8 mouse cellular contexts compared by ENCODE assay signal in the genomic region with DNA sequence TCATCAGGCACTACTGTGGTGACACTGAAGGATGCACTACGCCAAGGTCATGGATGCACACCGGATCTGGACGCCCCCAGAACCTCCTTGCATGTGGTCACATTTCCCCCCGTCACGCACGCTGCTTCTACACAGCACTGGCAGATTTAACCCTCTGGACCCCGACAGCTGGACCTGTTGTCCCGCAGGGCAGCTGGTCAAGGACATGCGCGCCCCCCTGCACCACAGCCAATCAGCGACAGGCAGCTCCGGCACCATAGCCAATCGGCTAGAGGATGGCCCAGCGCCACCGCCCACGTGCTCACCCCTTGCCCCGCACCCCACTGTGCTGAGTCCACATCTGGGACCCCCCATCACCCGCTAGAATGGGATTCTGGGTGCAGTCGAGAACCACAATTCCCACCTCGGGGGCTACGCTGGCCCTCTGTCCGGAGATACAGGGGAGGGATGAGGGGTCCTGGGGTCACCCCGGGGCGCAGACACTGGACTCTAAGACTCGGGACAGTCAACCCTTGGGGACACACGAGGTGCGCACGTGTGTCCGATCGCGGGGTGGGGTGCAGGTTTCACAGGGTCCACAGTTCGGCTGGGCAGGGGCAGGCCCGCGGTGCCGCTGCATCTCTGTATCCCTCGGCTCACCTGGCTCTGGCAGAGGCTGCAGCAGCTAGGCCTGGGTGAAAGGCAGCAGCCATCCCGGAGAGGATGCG. TPM values are rescaled to one million over a fixed set of nuclear protein-coding genes. Genes with fewer than 3 reads are reported as not detected.
DNase-seq lines count a peak whose midpoint lies in the region; ATAC-seq and TF ChIP-seq lines count a peak whose summit lies in the region.

No protein-coding gene starts in this region.

- DNase-seq in gastrocnemius, adult 8-10 months (ENCODE audit: low spot score in 2 of 2) = peak; percentile 73 to 85
- peak; percentile 69 for DNase-seq in induced T-regulatory cell, adult 2 months (ENCODE audit: low read depth)
- DNase-seq in left cerebral cortex, adult 9 months (ENCODE audit: low spot score in 2 of 2) = peak; percentile 68 to 86
- peak; percentile 94 for DNase-seq in right cerebral cortex, postnatal 10 days (ENCODE audit: low spot score in 2 of 2)
- DNase-seq in urinary bladder, postnatal 25 days (ENCODE audit: low spot score) = peak; percentile 68

- peaks cover 2% of the 10 kb centered on the region; the same call in 1 of the 2 replicates for H3K4me1 ChIP-seq in cortical plate, adult 2 months (ENCODE audit: control insufficient read depth, insufficient read depth, low read length)
- peaks cover 57% of the 10 kb centered on the region for H3K4me1 ChIP-seq in megakaryocyte, embryonic 14.5 days

- peak overlapping the region; percentile 88 for H3K4me3 ChIP-seq in cortical plate, adult 2 months (ENCODE audit: insufficient read depth, low read length)
- H3K4me3 ChIP-seq in megakaryocyte, embryonic 14.5 days (replicated peaks) = peak overlapping the region; percentile 98

- H3K9me3 ChIP-seq in megakaryocyte, embryonic 14.5 days = no peaks in the 10 kb centered on the region; the same call in 1 of the 2 replicates

- peak; percentile 37 for ATAC-seq in activated CD4-positive, CD25-positive, alpha-beta regulatory T cell, adult 4 months

- H3K36me3 ChIP-seq in megakaryocyte, embryonic 14.5 days (replicated peaks; ENCODE audit: low read length) = no peaks in the 10 kb centered on the region

- TF ChIP-seq POLR2A in cortical plate, adult 2 months (IDR thresholded peaks at IDR 0.05; ENCODE audit: extremely low read depth, insufficient read depth, low read length) = no peak

- no peak for TF ChIP-seq CTCF in cortical plate, adult 2 months (IDR thresholded peaks at IDR 0.05; ENCODE audit: extremely low read depth, insufficient read depth, low read length)

- peak overlapping the region; percentile 76 for H3K27ac ChIP-seq in cortical plate, adult 2 months (ENCODE audit: insufficient read depth, low read length)

- no peaks in the 10 kb centered on the region for H3K27me3 ChIP-seq in megakaryocyte, embryonic 14.5 days (replicated peaks)

RNA-seq across cellular contexts. Expression of a gene that starts 0.6 kb away (rescaled TPM):
- 100 to 1,000 TPM in 1 of 2 experiments, 10 to 100 TPM in 1; 66.6 to 136 TPM for polyA plus RNA-seq in activated CD4-positive, CD25-positive, alpha-beta regulatory T cell, adult 4 months (2017; shearing (Covaris generic))
- polyA plus RNA-seq in cortical plate, adult 2 months (2012; rRNA removed) = 217 and 230 TPM in 2 replicates
- 100 to 1,000 TPM; 320 to 408 (median 353) TPM for total RNA-seq in gastrocnemius, adult 8-10 months (2022)
- 8.5 and 22.3 TPM in 2 replicates for polyA plus RNA-seq in megakaryocyte, embryonic 14.5 days (2012; ENCODE audit: insufficient read depth, low replicate concordance)

RNA-seq across cellular contexts. Expression of a gene that starts 34.4 kb away (rescaled TPM):
- polyA plus RNA-seq in activated CD4-positive, CD25-positive, alpha-beta regulatory T cell, adult 4 months (2017; shearing (Covaris generic)) = 1 to 10 TPM; 4.7 to 5.3 TPM
- 29.5 and 30.1 TPM in 2 replicates for polyA plus RNA-seq in cortical plate, adult 2 months (2012; rRNA removed)
- total RNA-seq in gastrocnemius, adult 8-10 months (2022) = 1 to 10 TPM; 5.2 to 6.8 (median 5.6) TPM
- polyA plus RNA-seq in megakaryocyte, embryonic 14.5 days (2012; ENCODE audit: insufficient read depth, low replicate concordance) = 3.6 and 9.6 TPM in 2 replicates

Comparison
In these comparisons a context has a peak if more than half of its experiments do, and no peak if none do; other contexts are left out.
1. Peak in every context shown above with its lines: DNase-seq, ATAC-seq, H3K4me3 ChIP-seq and H3K27ac ChIP-seq.